Mouse (Mus musculus): Measurements from ENCODE around the gene Spata2. TPM values are rescaled to one million over a fixed set of nuclear protein-coding genes. Genes with fewer than 3 reads are reported as not detected.

Spata2 gene
- 22.1 and 32.1 TPM in 2 replicates for polyA plus RNA-seq (2014; fragmentation: Nextera tagmentation; extraction: Ambion mirVana)

DNA sequence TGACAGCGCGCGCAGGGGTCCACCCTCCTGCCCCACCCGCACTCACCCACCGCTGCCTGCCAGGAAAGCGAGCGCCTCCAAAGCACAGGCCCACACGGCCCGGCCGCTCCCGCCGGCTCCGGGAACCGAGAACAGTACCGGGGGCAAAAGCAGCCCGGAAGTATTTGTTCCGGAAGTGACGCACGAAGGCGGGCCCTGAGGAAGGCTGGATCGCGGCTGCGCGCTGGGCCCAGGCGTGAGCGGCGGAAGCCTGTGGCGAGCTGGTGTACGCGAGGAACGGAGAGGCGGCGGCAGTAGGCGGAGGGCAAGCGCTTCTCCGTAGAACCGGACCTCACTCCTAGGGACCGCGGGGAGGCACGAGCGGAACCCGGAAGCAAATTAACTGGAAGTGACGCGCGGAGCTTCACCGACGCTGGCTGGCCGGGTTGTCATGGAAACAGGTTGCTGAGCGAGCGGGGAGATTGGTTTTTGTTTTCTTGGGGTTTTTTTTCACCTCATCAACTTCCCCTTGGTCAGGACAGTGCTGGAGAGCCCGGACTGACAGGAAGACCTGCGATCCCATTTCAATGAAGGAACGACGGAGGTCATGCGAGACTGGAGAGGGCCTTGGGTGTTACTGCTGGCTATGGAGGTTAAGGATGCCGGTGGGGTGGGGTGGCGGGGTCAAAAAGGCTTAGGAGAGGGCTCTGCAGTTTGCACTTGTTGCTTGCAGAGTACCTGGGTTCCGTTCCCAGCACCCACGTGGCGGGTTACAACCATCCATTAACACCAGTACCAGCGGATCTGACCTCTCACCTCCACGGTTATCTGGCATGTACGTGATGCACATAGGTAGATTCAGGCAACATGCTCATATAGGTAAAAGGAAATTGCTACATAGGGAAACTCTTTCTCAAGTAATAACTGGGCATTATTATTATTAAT is at the start of gene Spata2:
Gene Spata2 (minus strand): TSS at position 175 of the 924 bp plus-strand sequence.
- Histone ChIP-seq H3K27ac (ENCODE audit: low read depth, low read length) (peak within 1 kb of the TSS; percentile 98), H3K4me3 (ENCODE audit: low read depth, low read length) (peak within 1 kb of the TSS; percentile 100), H3K4me2 (ENCODE audit: low read length) (peak within 1 kb of the TSS; percentile 96), H3K9me3 (replicated peaks; ENCODE audit: control insufficient read depth, low read length) (no peaks in the 10 kb centered on the region), H3K9ac (ENCODE audit: low read length) (peak within 1 kb of the TSS; percentile 96), H3K4me1 (ENCODE audit: control insufficient read depth, insufficient read depth, low read length) (peaks cover 16% of the 10 kb centered on the region), H3K36me3 (ENCODE audit: control insufficient read depth, insufficient read depth, low read length) (peaks cover 3% of the 10 kb centered on the region; the same call in 1 of the 2 replicates), H3K27me3 (replicated peaks; ENCODE audit: control insufficient read depth, insufficient read depth, low read length) (no peaks in the 10 kb centered on the region)
- WGBS, result 2% methylated on average over 63 of the region's 63 CpGs
- ATAC-seq, result peak; percentile 90
- DNase-seq (ENCODE audit: low spot score), result peak; percentile 95

- no peak for DNase-seq (ENCODE audit: low spot score)
- 78% methylated on average over 4 of the region's 4 CpGs for WGBS
- H3K9me3 ChIP-seq (replicated peaks; ENCODE audit: control insufficient read depth, low read length), result no peaks in the 10 kb centered on the region
- no peak overlapping the region for H3K4me2 ChIP-seq (ENCODE audit: low read length)
- no peak overlapping the region for H3K9ac ChIP-seq (ENCODE audit: low read length)
- H3K4me3 ChIP-seq (ENCODE audit: low read depth, low read length), result no peak overlapping the region
- H3K4me1 ChIP-seq (ENCODE audit: control insufficient read depth, insufficient read depth, low read length), result no peaks in the 10 kb centered on the region; the same call in 1 of the 2 replicates
- ATAC-seq, result no peak
- no peak overlapping the region for H3K27ac ChIP-seq (ENCODE audit: low read depth, low read length)
- peaks cover 19% of the 10 kb centered on the region for H3K27me3 ChIP-seq (replicated peaks; ENCODE audit: control insufficient read depth, insufficient read depth, low read length)
- H3K36me3 ChIP-seq (ENCODE audit: control insufficient read depth, insufficient read depth, low read length), result no peaks in the 10 kb centered on the region
Observed at GRCm38 (mm10) chr2:167542361-167542760, 49.7 kb upstream of the Spata2 start.

GRCm38 (mm10) chr2:167541761-167542160 is 49.1 kb upstream of the Spata2 start:
- ATAC-seq (no peak), DNase-seq (ENCODE audit: low spot score) (no peak)
- H3K27me3 ChIP-seq (replicated peaks; ENCODE audit: control insufficient read depth, insufficient read depth, low read length), result peaks cover 25% of the 10 kb centered on the region
- no peak overlapping the region for H3K9ac ChIP-seq (ENCODE audit: low read length)
- no peak overlapping the region for H3K4me3 ChIP-seq (ENCODE audit: low read depth, low read length)
- H3K4me2 ChIP-seq (ENCODE audit: low read length), result no peak overlapping the region
- no peaks in the 10 kb centered on the region; the same call in 1 of the 2 replicates for H3K4me1 ChIP-seq (ENCODE audit: control insufficient read depth, insufficient read depth, low read length)
- no peaks in the 10 kb centered on the region for H3K36me3 ChIP-seq (ENCODE audit: control insufficient read depth, insufficient read depth, low read length)
- no peak overlapping the region for H3K27ac ChIP-seq (ENCODE audit: low read depth, low read length)
- 68% methylated on average over 12 of the region's 12 CpGs for WGBS
- H3K9me3 ChIP-seq (replicated peaks; ENCODE audit: control insufficient read depth, low read length), result no peaks in the 10 kb centered on the region

DNA sequence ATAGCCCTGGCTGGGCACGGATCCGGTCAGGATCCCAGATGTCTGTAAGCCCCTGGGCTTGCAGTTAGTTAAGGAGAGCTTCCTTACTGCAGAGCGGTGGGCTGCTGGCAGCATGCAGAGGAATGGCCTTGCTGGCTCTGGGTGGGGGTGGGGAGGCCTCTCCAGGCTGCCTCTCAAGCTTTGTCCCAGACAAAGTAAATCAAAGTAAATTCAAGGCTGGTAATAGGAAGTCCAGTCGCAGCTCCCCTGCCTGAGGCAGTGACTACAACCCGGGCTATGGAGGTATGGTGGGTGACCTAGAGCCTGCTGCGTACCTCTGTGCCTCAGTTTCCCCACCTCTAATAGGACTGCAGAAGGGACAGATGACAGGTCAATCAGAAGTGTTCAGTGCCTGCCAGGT is 48.6 kb upstream of the Spata2 start:
- Histone ChIP-seq H3K4me2 (ENCODE audit: low read length) (no peak overlapping the region), H3K27ac (ENCODE audit: low read depth, low read length) (no peak overlapping the region), H3K36me3 (ENCODE audit: control insufficient read depth, insufficient read depth, low read length) (no peaks in the 10 kb centered on the region), H3K9ac (ENCODE audit: low read length) (no peak overlapping the region), H3K4me3 (ENCODE audit: low read depth, low read length) (no peak overlapping the region), H3K4me1 (ENCODE audit: control insufficient read depth, insufficient read depth, low read length) (no peaks in the 10 kb centered on the region; the same call in 1 of the 2 replicates), H3K9me3 (replicated peaks; ENCODE audit: control insufficient read depth, low read length) (no peaks in the 10 kb centered on the region), H3K27me3 (replicated peaks; ENCODE audit: control insufficient read depth, insufficient read depth, low read length) (peaks cover 30% of the 10 kb centered on the region)
- DNase-seq (ENCODE audit: low spot score) (no peak), ATAC-seq (no peak)
- 7% methylated on average over 6 of the region's 6 CpGs for WGBS

- ATAC-seq, result no peak
- WGBS, result 8% methylated on average over 12 of the region's 12 CpGs
- no peak overlapping the region for H3K4me3 ChIP-seq (ENCODE audit: low read depth, low read length)
Observed at GRCm38 (mm10) chr2:167540477-167541110, 47.9 kb upstream of the Spata2 start.

GRCm38 (mm10) chr2:167539536-167540476 is 47.1 kb upstream of the Spata2 start:
- DNase-seq (ENCODE audit: low spot score) (no peak), ATAC-seq (no peak)
- Histone ChIP-seq H3K4me1 (ENCODE audit: control insufficient read depth, insufficient read depth, low read length) (no peaks in the 10 kb centered on the region; the same call in 1 of the 2 replicates), H3K27ac (ENCODE audit: low read depth, low read length) (no peak overlapping the region), H3K4me2 (ENCODE audit: low read length) (no peak overlapping the region), H3K4me3 (ENCODE audit: low read depth, low read length) (no peak overlapping the region), H3K9me3 (replicated peaks; ENCODE audit: control insufficient read depth, low read length) (no peaks in the 10 kb centered on the region), H3K27me3 (replicated peaks; ENCODE audit: control insufficient read depth, insufficient read depth, low read length) (peaks cover 32% of the 10 kb centered on the region), H3K36me3 (ENCODE audit: control insufficient read depth, insufficient read depth, low read length) (no peaks in the 10 kb centered on the region), H3K9ac (ENCODE audit: low read length) (no peak overlapping the region)
- WGBS, result 19% methylated on average over 14 of the region's 14 CpGs

More at GRCm38 (mm10) chr2:167540477-167541110, 47.9 kb upstream of the Spata2 start:
- no peak overlapping the region for H3K9ac ChIP-seq (ENCODE audit: low read length)
- no peaks in the 10 kb centered on the region for H3K9me3 ChIP-seq (replicated peaks; ENCODE audit: control insufficient read depth, low read length)
- peaks cover 32% of the 10 kb centered on the region for H3K27me3 ChIP-seq (replicated peaks; ENCODE audit: control insufficient read depth, insufficient read depth, low read length)
- H3K36me3 ChIP-seq (ENCODE audit: control insufficient read depth, insufficient read depth, low read length), result no peaks in the 10 kb centered on the region
- H3K4me2 ChIP-seq (ENCODE audit: low read length), result no peak overlapping the region
- no peaks in the 10 kb centered on the region; the same call in 1 of the 2 replicates for H3K4me1 ChIP-seq (ENCODE audit: control insufficient read depth, insufficient read depth, low read length)
- DNase-seq (ENCODE audit: low spot score), result no peak
- no peak overlapping the region for H3K27ac ChIP-seq (ENCODE audit: low read depth, low read length)

GRCm38 (mm10) chr2:167538671-167539306 is 46.1 kb upstream of the Spata2 start:
- peak overlapping the region; percentile 38 for H3K4me3 ChIP-seq (ENCODE audit: low read depth, low read length)
- 27% methylated on average over 33 of the region's 34 CpGs for WGBS
- no peaks in the 10 kb centered on the region for H3K36me3 ChIP-seq (ENCODE audit: control insufficient read depth, insufficient read depth, low read length)
- H3K4me1 ChIP-seq (ENCODE audit: control insufficient read depth, insufficient read depth, low read length), result no peaks in the 10 kb centered on the region; the same call in 1 of the 2 replicates
- H3K27me3 ChIP-seq (replicated peaks; ENCODE audit: control insufficient read depth, insufficient read depth, low read length), result peaks cover 32% of the 10 kb centered on the region
- no peak for DNase-seq (ENCODE audit: low spot score)
- H3K27ac ChIP-seq (ENCODE audit: low read depth, low read length), result no peak overlapping the region
- peak overlapping the region; percentile 50 for H3K9ac ChIP-seq (ENCODE audit: low read length)
- no peak for ATAC-seq
- H3K9me3 ChIP-seq (replicated peaks; ENCODE audit: control insufficient read depth, low read length), result no peaks in the 10 kb centered on the region
- peak overlapping the region; percentile 83 for H3K4me2 ChIP-seq (ENCODE audit: low read length)
